Mouse (Mus musculus): ENCODE data around the gene Zfp106.
A peak's percentile ranks its signal among the peaks of the same experiment; 100 is the strongest.

The Zfp106 gene

GRCm38 (mm10) chr2:120556868-120557267, 6.8 kb downstream of the Zfp106 start:
- no peak for DNase-seq (ENCODE audit: low read depth, low spot score)

GRCm38 (mm10) chr2:120544732-120545131, 18.9 kb downstream of the Zfp106 start:
- no peak for DNase-seq (ENCODE audit: low read depth, low spot score)

- DNase-seq (ENCODE audit: low read depth, low spot score), result no peak
Observed at GRCm38 (mm10) chr2:120539778-120540208, 23.9 kb downstream of the Zfp106 start.

GRCm38 (mm10) chr2:120539333-120539732, 24.3 kb downstream of the Zfp106 start:
- no peak for DNase-seq (ENCODE audit: low read depth, low spot score)

- no peak for DNase-seq (ENCODE audit: low read depth, low spot score)
Observed at GRCm38 (mm10) chr2:120531223-120531622, 32.4 kb downstream of the Zfp106 start.

- DNase-seq (ENCODE audit: low read depth, low spot score), result no peak
Observed at GRCm38 (mm10) chr2:120529531-120529930, 34.1 kb downstream of the Zfp106 start.

GRCm38 (mm10) chr2:120526771-120527170, 36.9 kb downstream of the Zfp106 start:
- DNase-seq (ENCODE audit: low read depth, low spot score), result no peak

GRCm38 (mm10) chr2:120518547-120519210, 45.0 kb downstream of the Zfp106 start:
- no peak for DNase-seq (ENCODE audit: low read depth, low spot score)

GRCm38 (mm10) chr2:120514181-120514580, 49.5 kb downstream of the Zfp106 start:
- no peak for DNase-seq (ENCODE audit: low read depth, low spot score)

- no peak for DNase-seq (ENCODE audit: low read depth, low spot score)
Observed at GRCm38 (mm10) chr2:120503992-120504391, 59.7 kb downstream of the Zfp106 start.

- DNase-seq (ENCODE audit: low read depth, low spot score), result no peak
Observed at GRCm38 (mm10) chr2:120503094-120503493, 60.5 kb downstream of the Zfp106 start.

- no peak for DNase-seq (ENCODE audit: low read depth, low spot score)
Observed at GRCm38 (mm10) chr2:120502605-120502990, 61.0 kb downstream of the Zfp106 start.

GRCm38 (mm10) chr2:120501931-120502604, 61.6 kb downstream of the Zfp106 start:
- DNase-seq (ENCODE audit: low read depth, low spot score), result no peak

GRCm38 (mm10) chr2:120501136-120501918, 62.3 kb downstream of the Zfp106 start:
- DNase-seq (ENCODE audit: low read depth, low spot score), result no peak

GRCm38 (mm10) chr2:120499971-120500471, 63.6 kb downstream of the Zfp106 start:
- DNase-seq (ENCODE audit: low read depth, low spot score), result no peak

GRCm38 (mm10) chr2:120496511-120496910, 67.1 kb downstream of the Zfp106 start:
- DNase-seq (ENCODE audit: low read depth, low spot score), result no peak

- DNase-seq (ENCODE audit: low read depth, low spot score), result no peak
Observed at GRCm38 (mm10) chr2:120493254-120493653, 70.4 kb downstream of the Zfp106 start.

GRCm38 (mm10) chr2:120484241-120484640, 79.4 kb downstream of the Zfp106 start:
- no peak for DNase-seq (ENCODE audit: low read depth, low spot score)

GRCm38 (mm10) chr2:120482506-120483389, 80.9 kb downstream of the Zfp106 start:
- DNase-seq (ENCODE audit: low read depth, low spot score), result no peak

GRCm38 (mm10) chr2:120481921-120482320, 81.7 kb downstream of the Zfp106 start:
- DNase-seq (ENCODE audit: low read depth, low spot score), result no peak

- peak; percentile 72 for DNase-seq (ENCODE audit: low read depth, low spot score)
Observed at GRCm38 (mm10) chr2:120478600-120478999, 85.0 kb downstream of the Zfp106 start.
